Mouse (Mus musculus): Measurements from ENCODE around the gene Rab20.

Rab20 gene

DNA sequence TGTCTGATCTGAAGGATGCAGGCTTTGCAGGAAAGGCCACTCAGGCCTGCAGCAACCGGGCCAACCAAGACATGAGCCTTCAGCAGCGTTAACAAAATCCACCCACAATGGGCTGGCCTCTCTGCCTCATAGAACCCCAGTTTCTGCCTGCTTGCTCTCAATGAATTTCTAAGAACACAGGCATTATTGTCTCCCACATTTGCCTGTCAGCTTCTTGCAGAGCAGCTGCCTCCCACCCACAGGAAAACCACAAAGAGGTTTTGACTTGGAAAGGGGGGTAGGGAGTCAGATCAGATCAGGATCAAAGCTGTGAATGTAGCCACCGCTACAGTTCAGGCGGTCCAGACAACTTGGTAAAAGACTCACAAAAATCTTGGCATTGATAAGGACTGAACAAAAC, 25.5 kb downstream of the Rab20 start:
- no peak for DNase-seq (ENCODE audit: low spot score)

DNA sequence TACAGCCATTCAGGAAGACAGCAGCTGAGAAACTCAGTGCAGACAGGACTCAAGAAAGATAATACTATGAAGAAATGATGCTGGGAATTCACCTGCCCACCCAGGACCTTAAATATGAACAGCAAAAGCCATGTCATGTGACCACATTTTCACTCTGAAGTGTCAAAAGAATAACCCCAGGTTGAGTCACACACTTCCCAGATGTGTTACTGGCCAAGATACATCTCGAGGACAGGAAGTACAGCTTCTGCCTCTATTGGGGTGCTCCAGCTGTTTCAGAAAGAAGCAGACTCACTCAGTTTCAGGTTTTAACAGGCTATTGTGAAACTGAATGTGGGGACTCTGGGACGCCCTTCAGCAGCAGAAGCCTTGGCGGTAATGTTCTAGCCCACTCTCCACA, 26.0 kb downstream of the Rab20 start:
- no peak for DNase-seq (ENCODE audit: low spot score)

DNA sequence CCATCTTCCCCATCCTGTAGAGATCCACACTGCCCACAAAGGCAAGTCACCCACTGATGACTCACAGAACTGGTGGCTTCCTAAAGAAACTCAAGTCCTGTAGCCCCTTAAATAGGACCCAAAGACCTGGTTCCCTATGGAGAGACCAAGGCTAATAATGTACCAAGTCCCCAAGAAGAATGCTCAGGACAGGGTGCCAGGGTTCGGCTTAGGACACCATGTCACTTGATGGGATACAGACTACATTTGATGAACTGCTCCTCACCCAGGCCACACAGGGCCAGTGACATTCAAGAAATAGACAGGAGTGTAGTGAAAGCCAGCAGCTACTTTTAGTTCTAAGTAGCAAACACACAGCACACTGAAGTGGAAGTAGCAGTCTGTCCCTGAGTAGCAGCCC, 26.4 kb downstream of the Rab20 start:
- DNase-seq (ENCODE audit: low spot score), result no peak

GRCm38 (mm10) chr8:11450184-11451113, 28.1 kb downstream of the Rab20 start:
- DNase-seq (ENCODE audit: low spot score), result no peak

GRCm38 (mm10) chr8:11447910-11448570, 30.5 kb downstream of the Rab20 start:
- DNase-seq (ENCODE audit: low spot score), result no peak

- no peak for DNase-seq (ENCODE audit: low spot score)
These were observed 32.7 kb downstream of the Rab20 start for GRCm38 (mm10) chr8:11445790-11446189.

- no peak for DNase-seq (ENCODE audit: low spot score)
These were observed 34.3 kb downstream of the Rab20 start for GRCm38 (mm10) chr8:11444216-11444615.

DNA sequence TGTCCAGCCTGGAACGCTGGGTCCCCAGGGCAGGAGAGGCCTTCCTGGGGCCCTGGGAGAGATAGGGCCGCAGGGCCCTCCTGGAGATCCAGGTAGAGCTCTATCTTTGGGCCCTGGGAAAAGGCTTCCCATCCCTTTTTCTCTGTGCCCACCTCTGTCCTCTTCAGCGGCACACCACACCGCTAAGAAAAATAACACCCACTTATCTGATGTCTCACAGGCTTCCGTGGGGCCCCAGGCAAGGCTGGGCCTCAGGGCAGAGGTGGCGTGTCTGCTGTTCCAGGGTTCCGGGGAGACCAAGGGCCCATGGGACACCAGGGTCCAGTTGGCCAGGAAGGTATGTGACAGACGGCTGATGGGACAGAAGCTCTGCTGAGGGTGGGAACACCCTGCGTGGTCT, 34.9 kb downstream of the Rab20 start:
- no peak for DNase-seq (ENCODE audit: low spot score)

GRCm38 (mm10) chr8:11441291-11441690, 37.2 kb downstream of the Rab20 start:
- no peak for DNase-seq (ENCODE audit: low spot score)

- no peak for DNase-seq (ENCODE audit: low spot score)
These were observed 40.6 kb downstream of the Rab20 start for GRCm38 (mm10) chr8:11437862-11438261.

- no peak for DNase-seq (ENCODE audit: low spot score)
These were observed 47.8 kb downstream of the Rab20 start for GRCm38 (mm10) chr8:11430688-11431087.

GRCm38 (mm10) chr8:11423091-11423490, 55.4 kb downstream of the Rab20 start:
- DNase-seq (ENCODE audit: low spot score), result no peak

- no peak for DNase-seq (ENCODE audit: low spot score)
These were observed 56.5 kb downstream of the Rab20 start for GRCm38 (mm10) chr8:11421968-11422367.

DNA sequence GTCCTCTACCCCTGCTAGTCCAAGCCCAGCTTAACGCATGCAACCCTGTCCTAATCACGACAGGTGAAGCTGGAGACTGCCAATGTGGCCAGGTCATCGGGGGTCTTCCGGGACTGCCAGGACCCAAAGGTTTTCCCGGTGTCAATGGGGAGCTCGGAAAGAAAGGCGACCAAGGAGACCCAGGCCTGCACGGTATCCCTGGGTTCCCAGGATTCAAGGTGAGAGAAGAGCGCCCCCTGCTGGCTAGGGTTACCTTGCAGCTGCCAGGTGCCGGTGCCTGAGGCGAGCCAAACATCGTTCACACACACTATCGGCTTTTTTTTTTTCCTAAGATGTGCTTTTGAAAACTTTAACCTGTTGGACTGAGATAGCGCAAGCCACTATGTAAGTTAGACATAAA, 57.4 kb downstream of the Rab20 start:
- DNase-seq (ENCODE audit: low spot score), result peak; percentile 62

DNA sequence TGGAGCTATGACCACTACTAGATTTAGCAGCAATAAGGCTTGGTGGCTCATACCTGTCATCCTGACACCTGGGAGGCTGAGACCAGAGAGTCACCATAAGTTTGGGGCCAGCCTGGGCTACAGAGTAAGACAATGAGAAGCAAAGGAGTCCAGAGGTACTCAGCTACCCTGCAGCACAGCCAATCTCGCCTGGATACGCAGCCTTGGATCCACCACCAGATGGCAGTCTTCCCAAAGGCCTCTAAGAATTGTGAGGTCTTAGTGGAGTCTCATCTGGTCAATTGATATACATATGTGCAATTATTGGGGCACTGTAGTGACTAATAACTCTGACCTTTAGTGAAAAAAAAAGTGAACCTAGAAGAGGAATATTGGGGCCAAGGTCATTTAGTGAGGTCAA, 58.9 kb downstream of the Rab20 start:
- DNase-seq (ENCODE audit: low spot score), result peak; percentile 46

DNA sequence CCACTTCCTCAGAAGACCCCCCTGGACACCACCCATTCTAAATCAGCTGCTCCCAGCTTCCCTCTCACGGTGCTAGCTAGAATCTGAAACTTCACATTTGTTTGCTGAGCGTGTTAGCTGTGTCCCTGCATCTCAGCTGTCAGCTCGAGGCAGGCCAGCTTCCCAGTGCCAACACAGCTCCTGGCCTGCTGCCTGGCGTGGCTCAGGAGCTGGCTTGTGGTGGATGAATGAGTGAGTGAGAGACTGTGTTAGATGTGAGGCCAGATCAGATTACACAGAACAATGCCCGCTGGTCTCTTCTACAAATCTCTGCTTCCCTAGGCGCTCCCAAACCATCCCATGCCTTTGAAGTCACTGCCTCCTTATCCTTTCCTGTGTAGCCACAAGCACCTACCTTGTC, 59.3 kb downstream of the Rab20 start:
- DNase-seq (ENCODE audit: low spot score), result peak; percentile 51

GRCm38 (mm10) chr8:11417762-11418161, 60.7 kb downstream of the Rab20 start:
- no peak for DNase-seq (ENCODE audit: low spot score)

DNA sequence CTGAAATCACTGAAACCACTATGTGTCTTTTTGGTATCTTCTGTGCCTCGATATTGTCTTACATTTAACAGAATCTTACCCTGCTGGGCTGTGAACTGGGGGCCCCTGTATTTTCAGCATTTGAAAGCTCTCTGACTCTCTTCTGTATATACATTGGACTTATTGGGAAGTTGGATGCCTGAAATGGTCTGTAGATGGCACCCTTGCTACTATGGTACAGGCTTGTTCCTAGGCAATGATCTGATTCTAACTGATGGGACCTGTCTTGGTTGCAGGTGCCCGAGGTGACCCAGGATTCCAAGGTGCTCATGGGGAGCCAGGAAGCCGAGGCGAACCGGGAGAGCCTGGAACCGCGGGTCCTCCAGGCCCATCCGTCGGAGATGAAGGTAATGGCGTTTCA, 63.4 kb downstream of the Rab20 start:
- DNase-seq (ENCODE audit: low spot score), result no peak

- no peak for DNase-seq (ENCODE audit: low spot score)
These were observed 64.2 kb downstream of the Rab20 start for GRCm38 (mm10) chr8:11414304-11414703.

DNA sequence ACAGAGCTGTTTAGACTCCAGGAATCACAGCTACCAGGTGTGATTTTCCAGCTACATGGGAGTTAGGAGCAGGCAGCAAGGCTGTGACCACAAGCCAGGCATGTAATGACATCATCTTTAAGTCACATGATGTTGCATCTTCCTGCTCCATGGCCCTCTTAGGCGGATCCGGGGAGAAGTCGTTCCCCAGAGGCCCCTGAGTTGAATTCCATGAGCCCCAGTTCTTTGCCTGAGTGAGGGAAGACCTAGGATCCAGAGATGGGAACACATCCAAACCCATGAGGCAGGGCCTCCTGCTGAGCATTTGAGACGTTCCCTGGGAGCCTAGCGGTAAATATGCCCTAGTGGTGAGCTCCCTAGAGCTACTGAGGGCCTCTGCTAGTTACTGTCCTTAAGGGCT, 66.1 kb downstream of the Rab20 start:
- no peak for DNase-seq (ENCODE audit: low spot score)

- no peak for DNase-seq (ENCODE audit: low spot score)
These were observed 66.9 kb downstream of the Rab20 start for GRCm38 (mm10) chr8:11411504-11412124.

- DNase-seq (ENCODE audit: low spot score), result peak; percentile 67
These were observed 72.6 kb downstream of the Rab20 start for GRCm38 (mm10) chr8:11405722-11406481.

Measured in ovary, postnatal 36 days (tissue).